ENCODE assay signal across 15 mouse cellular contexts in genomic region chr7:76661072-76661471, GRCm38 (mm10).
DNase-seq lines count a peak whose midpoint lies in the region; ATAC-seq lines count a peak whose summit lies in the region.
"Had no signal": no experiment of that assay in that cellular context is flagged by ENCODE, and none has a peak within 500 bp of the region (broad histone marks: within the 10 kb centered on the region; RNA-seq: fewer than 3 reads in every experiment).

No protein-coding gene starts in this region.

- no peak overlapping the region for H3K9ac ChIP-seq in intestine, embryonic 16.5 days (ENCODE audit: low read depth, low read length)
- H3K9ac ChIP-seq: embryonic facial prominence, embryonic 12.5 days; forebrain, embryonic 13.5 days; limb, embryonic 15.5 days; neural tube, embryonic 15.5 days had no signal

- no peaks in the 10 kb centered on the region for H3K27me3 ChIP-seq in intestine, embryonic 16.5 days (replicated peaks; ENCODE audit: control insufficient read depth, insufficient read depth, low read length)
- H3K27me3 ChIP-seq: embryonic facial prominence, embryonic 12.5 days; forebrain, embryonic 13.5 days; limb, embryonic 15.5 days; neural tube, embryonic 15.5 days had no signal

- H3K4me2 ChIP-seq in intestine, embryonic 16.5 days (ENCODE audit: low read depth, low read length), result no peak overlapping the region
- H3K4me2 ChIP-seq: embryonic facial prominence, embryonic 12.5 days; forebrain, embryonic 13.5 days; limb, embryonic 15.5 days; neural tube, embryonic 15.5 days had no signal

- H3K36me3 ChIP-seq in intestine, embryonic 16.5 days (ENCODE audit: control insufficient read depth, insufficient read depth, low read length), result no peaks in the 10 kb centered on the region
- H3K36me3 ChIP-seq: embryonic facial prominence, embryonic 12.5 days; limb, embryonic 15.5 days; neural tube, embryonic 15.5 days had no signal

- peak; percentile 4 for DNase-seq in adrenal gland, postnatal 14 days
- no peak for DNase-seq in adrenal gland, postnatal 36 days
- DNase-seq in kidney, postnatal 10 days, result peak; percentile 16
- no peak for DNase-seq in kidney, adult 9 months
- peak; percentile 17 for DNase-seq in gastrocnemius, postnatal 10 days
- no peak for DNase-seq in left cerebral cortex, postnatal 14 days (ENCODE audit: low spot score in 2 of 2)
- DNase-seq in embryo, embryonic 10 days (ENCODE audit: low spot score), result no peak
- DNase-seq: cerebellum, adult 11-12 months had no signal

- H3K4me3 ChIP-seq in intestine, embryonic 16.5 days (ENCODE audit: low read length), result no peak overlapping the region
- H3K4me3 ChIP-seq: embryonic facial prominence, embryonic 12.5 days; forebrain, embryonic 13.5 days; left cerebral cortex, adult 2 months; limb, embryonic 15.5 days; neural tube, embryonic 15.5 days had no signal

- H3K4me1 ChIP-seq in intestine, embryonic 16.5 days (ENCODE audit: control insufficient read depth, insufficient read depth, low read length), result no peaks in the 10 kb centered on the region
- H3K4me1 ChIP-seq: embryonic facial prominence, embryonic 12.5 days; forebrain, embryonic 13.5 days; limb, embryonic 15.5 days; neural tube, embryonic 15.5 days had no signal

- ATAC-seq in intestine, embryonic 16.5 days, result peak; percentile 71
- ATAC-seq: forebrain, embryonic 13.5 days; inflammation-experienced regulatory T-cells, adult 6 months had no signal

- peak overlapping the region; percentile 33; the same call in 1 of the 2 replicates for H3K27ac ChIP-seq in intestine, embryonic 16.5 days (ENCODE audit: low read length)
- H3K27ac ChIP-seq: embryonic facial prominence, embryonic 12.5 days; forebrain, embryonic 13.5 days; left cerebral cortex, adult 2 months; limb, embryonic 15.5 days; neural tube, embryonic 15.5 days had no signal

- intact Hi-C loops in left cerebral cortex, postnatal 14 days (cut with DNase I), result no loop called here

- no peaks in the 10 kb centered on the region for H3K9me3 ChIP-seq in intestine, embryonic 16.5 days (ENCODE audit: control insufficient read depth, low read length)
- H3K9me3 ChIP-seq: embryonic facial prominence, embryonic 12.5 days; forebrain, embryonic 13.5 days; limb, embryonic 15.5 days; neural tube, embryonic 15.5 days had no signal

- WGBS in intestine, embryonic 16.5 days, result 46% methylated on average over 5 of the region's 5 CpGs

Comparison
In these comparisons a context has a peak if more than half of its experiments do, and no peak if none do; other contexts are left out.
1. DNase-seq: peak in adrenal gland, postnatal 14 days (single experiment), kidney, postnatal 10 days (single experiment) and gastrocnemius, postnatal 10 days (single experiment); none in adrenal gland, postnatal 36 days (0 of 2), kidney, adult 9 months (single experiment), left cerebral cortex, postnatal 14 days (0 of 2) and embryo, embryonic 10 days (single experiment).